Mouse (Mus musculus): ENCODE measurements at regions not wholly inside any gene's neighbourhood (a gene's known extent, or its start where the extent isn't known, plus 50 kb on each side); places are given as distances from the start of the nearest gene placed in this dataset.

- Histone ChIP-seq H3K9ac (ENCODE audit: low read length) (no peak overlapping the region), H3K4me2 (replicated peaks; ENCODE audit: low read depth) (no peak overlapping the region), H3K4me3 (ENCODE audit: low read depth, low read length) (no peak overlapping the region), H3K9me3 (ENCODE audit: control insufficient read depth, low read length) (no peaks in the 10 kb centered on the region), H3K4me1 (replicated peaks; ENCODE audit: control insufficient read depth, insufficient read depth) (no peaks in the 10 kb centered on the region), H3K27me3 (ENCODE audit: control insufficient read depth, insufficient read depth, low read length) (no peaks in the 10 kb centered on the region), H3K36me3 (ENCODE audit: control insufficient read depth, insufficient read depth, low read length) (no peaks in the 10 kb centered on the region), H3K27ac (replicated peaks) (no peak overlapping the region)
- ATAC-seq (ENCODE audit: low FRiP score, low TSS enrichment) (no peak), DNase-seq (ENCODE audit: low spot score) (no peak)
- no peak for TF ChIP-seq CTCF (IDR thresholded peaks at IDR 0.05; ENCODE audit: low read depth)
- TF ChIP-seq EP300 (optimal IDR thresholded peaks at IDR 0.05): no peak
- WGBS: 78% methylated on average over 6 of the region's 6 CpGs
Observed at GRCm38 (mm10) chr8:35891769-35892168, 126.2 kb downstream of the Gm19410 start.

GRCm38 (mm10) chr8:35898493-35898892, 132.9 kb downstream of the Gm19410 start:
- ATAC-seq (ENCODE audit: low FRiP score, low TSS enrichment): no peak
- WGBS: 74% methylated on average over 3 of the region's 3 CpGs

DNA sequence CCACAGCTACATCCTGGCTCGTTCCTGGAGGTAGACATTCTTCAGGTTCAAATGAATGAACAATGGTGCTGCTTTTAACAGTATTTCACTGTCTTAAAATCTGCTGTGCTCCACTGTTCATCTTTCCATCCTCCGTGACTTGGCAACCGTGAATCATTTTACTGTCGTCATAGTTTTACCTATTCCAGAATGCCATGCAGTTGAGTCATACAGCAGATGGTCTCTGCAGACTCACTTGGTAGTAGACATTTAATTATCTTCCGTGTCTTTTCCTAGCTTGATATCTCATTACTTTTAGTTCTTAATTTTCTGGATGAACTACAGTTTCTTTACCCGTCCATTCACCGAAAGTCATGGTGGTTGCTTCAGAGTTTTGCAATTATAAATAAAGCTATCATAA, 135.9 kb downstream of the Gm19410 start:
- DNase-seq (ENCODE audit: low spot score) (no peak), ATAC-seq (ENCODE audit: low FRiP score, low TSS enrichment) (no peak)
- 84% methylated on average over 7 of the region's 7 CpGs for WGBS
- H3K9me3 ChIP-seq (ENCODE audit: control insufficient read depth, low read length): no peaks in the 10 kb centered on the region
- TF ChIP-seq CTCF (IDR thresholded peaks at IDR 0.05; ENCODE audit: low read depth) (no peak), EP300 (optimal IDR thresholded peaks at IDR 0.05) (no peak)
- H3K4me3 ChIP-seq (ENCODE audit: low read depth, low read length): no peak overlapping the region
- H3K27ac ChIP-seq (replicated peaks): no peak overlapping the region
- no peak overlapping the region for H3K4me2 ChIP-seq (replicated peaks; ENCODE audit: low read depth)
- H3K27me3 ChIP-seq (ENCODE audit: control insufficient read depth, insufficient read depth, low read length): no peaks in the 10 kb centered on the region
- H3K4me1 ChIP-seq (replicated peaks; ENCODE audit: control insufficient read depth, insufficient read depth): no peaks in the 10 kb centered on the region
- no peaks in the 10 kb centered on the region for H3K36me3 ChIP-seq (ENCODE audit: control insufficient read depth, insufficient read depth, low read length)
- H3K9ac ChIP-seq (ENCODE audit: low read length): no peak overlapping the region

More at GRCm38 (mm10) chr8:35898493-35898892, 132.9 kb downstream of the Gm19410 start:
- no peak for DNase-seq (ENCODE audit: low spot score)
- Histone ChIP-seq H3K9me3 (ENCODE audit: control insufficient read depth, low read length) (no peaks in the 10 kb centered on the region), H3K27ac (replicated peaks) (no peak overlapping the region), H3K4me2 (replicated peaks; ENCODE audit: low read depth) (no peak overlapping the region), H3K9ac (ENCODE audit: low read length) (no peak overlapping the region), H3K36me3 (ENCODE audit: control insufficient read depth, insufficient read depth, low read length) (no peaks in the 10 kb centered on the region), H3K27me3 (ENCODE audit: control insufficient read depth, insufficient read depth, low read length) (no peaks in the 10 kb centered on the region), H3K4me3 (ENCODE audit: low read depth, low read length) (no peak overlapping the region), H3K4me1 (replicated peaks; ENCODE audit: control insufficient read depth, insufficient read depth) (no peaks in the 10 kb centered on the region)
- TF ChIP-seq CTCF (IDR thresholded peaks at IDR 0.05; ENCODE audit: low read depth) (no peak), EP300 (optimal IDR thresholded peaks at IDR 0.05) (no peak)

DNA sequence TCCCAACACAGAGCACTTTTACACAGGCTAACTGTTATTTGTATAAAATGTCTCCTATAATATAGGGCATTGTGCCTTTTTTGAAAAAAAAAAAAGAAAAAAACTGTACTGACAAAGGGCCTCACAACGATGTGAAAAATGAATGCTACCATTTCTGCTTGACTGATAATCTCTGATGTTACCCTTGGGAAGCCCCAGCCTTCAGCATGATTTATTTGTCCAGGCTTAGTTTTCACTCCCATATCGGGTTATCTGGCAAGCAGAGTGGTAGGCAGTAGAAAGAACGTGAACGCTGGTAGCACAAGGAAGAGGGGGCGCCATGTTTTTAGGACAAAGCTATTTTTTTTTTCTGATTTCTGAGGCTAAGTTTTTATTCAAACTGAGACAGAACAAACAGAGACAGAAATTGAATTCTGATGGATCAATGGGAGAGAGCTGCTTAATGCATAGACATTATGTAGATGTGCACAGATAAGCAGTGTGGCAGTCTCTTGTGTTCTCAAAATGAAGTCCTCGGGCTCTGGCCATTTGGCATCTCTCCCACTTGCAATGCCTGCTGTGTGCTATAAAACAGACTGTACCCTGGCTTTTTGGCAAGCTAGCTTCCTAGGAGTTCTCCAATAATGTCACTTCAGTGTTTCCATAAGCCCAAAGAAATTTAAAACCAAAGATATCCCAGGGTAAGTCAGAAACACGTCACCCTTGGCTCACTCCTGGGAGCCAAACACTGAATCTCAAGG, 139.3 kb downstream of the Gm19410 start:
- H3K36me3 ChIP-seq (ENCODE audit: control insufficient read depth, insufficient read depth, low read length): no peaks in the 10 kb centered on the region
- H3K9me3 ChIP-seq (ENCODE audit: control insufficient read depth, low read length): no peaks in the 10 kb centered on the region
- no peak for DNase-seq (ENCODE audit: low spot score)
- H3K4me3 ChIP-seq (ENCODE audit: low read depth, low read length): no peak overlapping the region
- no peak overlapping the region for H3K4me2 ChIP-seq (replicated peaks; ENCODE audit: low read depth)
- ATAC-seq (ENCODE audit: low FRiP score, low TSS enrichment): no peak
- no peak overlapping the region for H3K9ac ChIP-seq (ENCODE audit: low read length)
- TF ChIP-seq EP300 (optimal IDR thresholded peaks at IDR 0.05): no peak
- TF ChIP-seq CTCF (IDR thresholded peaks at IDR 0.05; ENCODE audit: low read depth): no peak
- no peaks in the 10 kb centered on the region for H3K27me3 ChIP-seq (ENCODE audit: control insufficient read depth, insufficient read depth, low read length)
- no peak overlapping the region for H3K27ac ChIP-seq (replicated peaks)
- 55% methylated on average over 7 of the region's 7 CpGs for WGBS
- no peaks in the 10 kb centered on the region for H3K4me1 ChIP-seq (replicated peaks; ENCODE audit: control insufficient read depth, insufficient read depth)

DNA sequence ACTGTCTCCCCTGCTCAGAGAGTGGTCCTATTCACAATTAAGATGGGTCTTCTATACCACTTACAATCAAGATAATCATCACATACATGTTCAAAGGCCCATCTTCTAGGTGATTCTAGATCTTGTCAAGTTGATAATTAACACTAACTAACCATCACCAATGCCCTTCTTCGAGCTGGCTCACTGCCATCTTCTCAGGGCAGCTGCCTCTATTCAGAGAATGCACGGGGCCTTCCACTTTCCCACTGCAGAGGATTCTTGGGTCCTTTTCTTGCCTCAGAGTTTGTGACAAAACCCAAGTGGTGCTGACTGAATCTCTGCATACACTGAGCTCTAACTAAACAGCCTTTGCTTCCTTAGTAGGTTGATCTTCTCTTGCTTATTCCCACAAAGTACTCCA, 142.4 kb downstream of the Gm19410 start:
- Histone ChIP-seq H3K4me2 (replicated peaks; ENCODE audit: low read depth) (no peak overlapping the region), H3K4me1 (replicated peaks; ENCODE audit: control insufficient read depth, insufficient read depth) (no peaks in the 10 kb centered on the region), H3K9me3 (ENCODE audit: control insufficient read depth, low read length) (no peaks in the 10 kb centered on the region), H3K9ac (ENCODE audit: low read length) (no peak overlapping the region), H3K4me3 (ENCODE audit: low read depth, low read length) (no peak overlapping the region), H3K27me3 (ENCODE audit: control insufficient read depth, insufficient read depth, low read length) (no peaks in the 10 kb centered on the region), H3K36me3 (ENCODE audit: control insufficient read depth, insufficient read depth, low read length) (no peaks in the 10 kb centered on the region), H3K27ac (replicated peaks) (no peak overlapping the region)
- TF ChIP-seq EP300 (optimal IDR thresholded peaks at IDR 0.05) (no peak), CTCF (IDR thresholded peaks at IDR 0.05; ENCODE audit: low read depth) (no peak)
- DNase-seq (ENCODE audit: low spot score) (no peak), ATAC-seq (ENCODE audit: low FRiP score, low TSS enrichment) (no peak)
- 72% methylated on average over 2 of the region's 2 CpGs for WGBS

GRCm38 (mm10) chr8:35912264-35912663, 146.7 kb downstream of the Gm19410 start:
- Histone ChIP-seq H3K4me1 (replicated peaks; ENCODE audit: control insufficient read depth, insufficient read depth) (0 out of 2 replicates have a peak, but pooled peaks cover 2% of the 10 kb centered on the region), H3K9ac (ENCODE audit: low read length) (no peak overlapping the region), H3K27ac (replicated peaks) (peak overlapping the region; percentile 76), H3K4me2 (replicated peaks; ENCODE audit: low read depth) (no peak overlapping the region), H3K9me3 (ENCODE audit: control insufficient read depth, low read length) (no peaks in the 10 kb centered on the region), H3K4me3 (ENCODE audit: low read depth, low read length) (no peak overlapping the region), H3K36me3 (ENCODE audit: control insufficient read depth, insufficient read depth, low read length) (no peaks in the 10 kb centered on the region), H3K27me3 (ENCODE audit: control insufficient read depth, insufficient read depth, low read length) (no peaks in the 10 kb centered on the region)
- DNase-seq (ENCODE audit: low spot score): peak; percentile 71
- TF ChIP-seq CTCF (IDR thresholded peaks at IDR 0.05; ENCODE audit: low read depth): no peak
- TF ChIP-seq EP300 (optimal IDR thresholded peaks at IDR 0.05): no peak
- peak; percentile 91 for ATAC-seq (ENCODE audit: low FRiP score, low TSS enrichment)
- 39% methylated on average over 9 of the region's 9 CpGs for WGBS

Measured in stomach, postnatal 0 days (tissue).